Mouse (Mus musculus): ENCODE results near the gene Zfp36l2. TPM values are rescaled to one million over a fixed set of nuclear protein-coding genes. Genes with fewer than 3 reads are reported as not detected.
A peak's percentile ranks its signal among the peaks of the same experiment; 100 is the strongest.

Gene Zfp36l2
- polyA plus RNA-seq, 1 experiment from 2014 or later, result 31.2 TPM

DNA sequence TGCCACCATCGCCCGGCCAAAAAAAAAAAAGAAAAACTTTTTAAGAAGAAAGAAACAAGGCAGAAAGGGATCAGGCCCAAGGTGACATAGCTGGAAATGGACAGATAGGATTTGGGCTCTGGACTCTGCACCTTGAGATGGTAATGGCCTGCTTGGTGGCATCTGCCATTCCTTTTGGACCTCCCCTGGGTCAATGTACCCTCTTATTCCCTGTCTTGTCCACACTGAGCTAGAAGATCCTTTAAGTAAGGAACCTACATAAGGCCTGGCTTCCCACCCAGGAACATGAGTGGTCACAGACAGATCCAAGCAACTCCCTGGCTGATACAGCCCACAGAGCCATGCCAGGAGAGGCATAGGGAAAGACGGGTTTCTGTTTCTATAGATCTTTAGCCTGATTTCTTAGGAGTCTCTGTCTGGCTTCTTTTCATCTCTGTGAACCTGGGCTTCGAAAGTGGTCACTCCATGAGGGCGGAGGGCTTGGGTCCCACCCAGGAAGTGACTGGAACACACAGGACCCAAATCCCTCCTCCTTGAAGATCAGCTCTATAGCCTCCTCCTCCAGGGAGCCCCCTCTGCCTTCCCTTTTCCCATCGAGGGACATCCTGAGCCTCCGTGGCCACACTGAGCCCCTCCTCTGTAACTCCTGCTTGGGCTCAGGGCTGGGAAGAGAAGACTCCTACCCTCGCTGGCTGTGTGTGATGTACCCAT is 32.1 kb downstream of the Zfp36l2 start:
- H3K9me3 ChIP-seq (ENCODE audit: control insufficient read depth, low read depth, low read length), result no peaks in the 10 kb centered on the region
- H3K4me2 ChIP-seq (replicated peaks; ENCODE audit: low read depth, low read length), result no peak overlapping the region
- no peaks in the 10 kb centered on the region for H3K27me3 ChIP-seq (ENCODE audit: control insufficient read depth, insufficient read depth, low read length)
- no peak for ATAC-seq (ENCODE audit: insufficient number of reproducible peaks, insufficient read depth, low FRiP score, low read depth)
- no peaks in the 10 kb centered on the region for H3K36me3 ChIP-seq (ENCODE audit: control insufficient read depth, insufficient read depth, low read length)
- H3K9ac ChIP-seq (replicated peaks; ENCODE audit: low read depth, low read length), result no peak overlapping the region
- peak overlapping the region; percentile 90 for H3K27ac ChIP-seq (ENCODE audit: low read length)
- 77% methylated on average over 8 of the region's 8 CpGs for WGBS
- peaks cover 12% of the 10 kb centered on the region; the same call in 1 of the 2 replicates for H3K4me1 ChIP-seq (ENCODE audit: control insufficient read depth, insufficient read depth, low read length)
- H3K4me3 ChIP-seq (ENCODE audit: low read depth, low read length), result no peak overlapping the region

GRCm38 (mm10) chr17:84155029-84155338 is 32.8 kb downstream of the Zfp36l2 start:
- Histone ChIP-seq H3K4me3 (ENCODE audit: low read depth, low read length) (no peak overlapping the region), H3K4me1 (ENCODE audit: control insufficient read depth, insufficient read depth, low read length) (peaks cover 9% of the 10 kb centered on the region; the same call in 1 of the 2 replicates), H3K36me3 (ENCODE audit: control insufficient read depth, insufficient read depth, low read length) (no peaks in the 10 kb centered on the region), H3K27ac (ENCODE audit: low read length) (no peak overlapping the region), H3K4me2 (replicated peaks; ENCODE audit: low read depth, low read length) (no peak overlapping the region), H3K27me3 (ENCODE audit: control insufficient read depth, insufficient read depth, low read length) (no peaks in the 10 kb centered on the region), H3K9ac (replicated peaks; ENCODE audit: low read depth, low read length) (no peak overlapping the region), H3K9me3 (ENCODE audit: control insufficient read depth, low read depth, low read length) (no peaks in the 10 kb centered on the region)
- 90% methylated on average over 6 of the region's 6 CpGs for WGBS
- no peak for ATAC-seq (ENCODE audit: insufficient number of reproducible peaks, insufficient read depth, low FRiP score, low read depth)

- H3K27me3 ChIP-seq (ENCODE audit: control insufficient read depth, insufficient read depth, low read length), result no peaks in the 10 kb centered on the region
- WGBS, result 70% methylated on average over 11 of the region's 11 CpGs
- H3K4me3 ChIP-seq (ENCODE audit: low read depth, low read length), result no peak overlapping the region
- no peak overlapping the region for H3K27ac ChIP-seq (ENCODE audit: low read length)
- no peak overlapping the region for H3K4me2 ChIP-seq (replicated peaks; ENCODE audit: low read depth, low read length)
- peaks cover 13% of the 10 kb centered on the region; the same call in 1 of the 2 replicates for H3K4me1 ChIP-seq (ENCODE audit: control insufficient read depth, insufficient read depth, low read length)
- no peaks in the 10 kb centered on the region for H3K9me3 ChIP-seq (ENCODE audit: control insufficient read depth, low read depth, low read length)
- H3K9ac ChIP-seq (replicated peaks; ENCODE audit: low read depth, low read length), result no peak overlapping the region
- no peaks in the 10 kb centered on the region for H3K36me3 ChIP-seq (ENCODE audit: control insufficient read depth, insufficient read depth, low read length)
- ATAC-seq (ENCODE audit: insufficient number of reproducible peaks, insufficient read depth, low FRiP score, low read depth), result no peak
Observed at GRCm38 (mm10) chr17:84154302-84155028, 33.3 kb downstream of the Zfp36l2 start.

DNA sequence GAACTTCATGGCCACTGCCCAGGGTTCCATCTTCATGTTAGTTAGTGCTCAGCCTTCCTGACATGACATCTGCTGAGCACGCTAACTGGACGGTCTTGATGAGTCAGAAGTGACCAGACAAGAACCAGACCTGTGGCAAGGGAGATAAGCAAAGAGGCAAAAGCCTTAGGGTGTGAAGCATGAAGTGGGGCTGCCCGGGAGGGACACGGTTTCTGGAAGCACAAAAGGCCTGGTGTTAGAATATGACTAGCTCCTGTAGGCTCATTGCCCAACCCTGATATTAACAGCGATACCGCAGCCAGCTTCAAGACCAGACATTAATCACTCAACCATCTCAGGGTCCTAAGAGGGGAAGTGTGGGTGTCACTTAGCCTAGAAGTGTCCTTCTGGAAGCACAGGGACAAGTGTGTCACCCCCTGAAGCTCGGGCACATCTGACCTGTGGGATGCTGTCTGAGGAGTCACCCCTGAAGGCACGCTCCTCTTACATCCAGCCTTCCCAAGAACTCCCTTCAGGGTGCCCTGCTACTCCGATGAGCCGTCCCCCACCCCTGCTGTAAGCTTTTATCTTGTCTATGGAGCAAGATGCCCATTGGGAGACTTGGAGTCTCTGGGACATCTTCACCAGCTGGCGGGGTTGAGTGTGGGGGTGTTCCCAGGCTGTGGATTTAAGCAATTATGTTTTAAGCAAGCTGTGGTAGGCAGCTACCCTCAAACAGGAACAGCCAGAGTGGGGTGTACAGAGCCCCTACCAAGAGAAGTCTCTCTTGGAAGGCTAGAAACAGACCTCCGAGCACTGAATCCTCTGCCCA is 34.6 kb downstream of the Zfp36l2 start:
- Histone ChIP-seq H3K4me2 (replicated peaks; ENCODE audit: low read depth, low read length) (no peak overlapping the region), H3K36me3 (ENCODE audit: control insufficient read depth, insufficient read depth, low read length) (no peaks in the 10 kb centered on the region), H3K27ac (ENCODE audit: low read length) (no peak overlapping the region), H3K9me3 (ENCODE audit: control insufficient read depth, low read depth, low read length) (no peaks in the 10 kb centered on the region), H3K27me3 (ENCODE audit: control insufficient read depth, insufficient read depth, low read length) (no peaks in the 10 kb centered on the region), H3K4me1 (ENCODE audit: control insufficient read depth, insufficient read depth, low read length) (peaks cover 26% of the 10 kb centered on the region), H3K9ac (replicated peaks; ENCODE audit: low read depth, low read length) (no peak overlapping the region), H3K4me3 (ENCODE audit: low read depth, low read length) (no peak overlapping the region)
- no peak for ATAC-seq (ENCODE audit: insufficient number of reproducible peaks, insufficient read depth, low FRiP score, low read depth)
- 65% methylated on average over 12 of the region's 12 CpGs for WGBS

GRCm38 (mm10) chr17:84152206-84152975 is 35.4 kb downstream of the Zfp36l2 start:
- Histone ChIP-seq H3K36me3 (ENCODE audit: control insufficient read depth, insufficient read depth, low read length) (no peaks in the 10 kb centered on the region), H3K27me3 (ENCODE audit: control insufficient read depth, insufficient read depth, low read length) (no peaks in the 10 kb centered on the region), H3K4me3 (ENCODE audit: low read depth, low read length) (no peak overlapping the region), H3K9me3 (ENCODE audit: control insufficient read depth, low read depth, low read length) (no peaks in the 10 kb centered on the region), H3K4me2 (replicated peaks; ENCODE audit: low read depth, low read length) (no peak overlapping the region), H3K4me1 (ENCODE audit: control insufficient read depth, insufficient read depth, low read length) (peaks cover 18% of the 10 kb centered on the region), H3K9ac (replicated peaks; ENCODE audit: low read depth, low read length) (no peak overlapping the region), H3K27ac (ENCODE audit: low read length) (no peak overlapping the region)
- WGBS, result 54% methylated on average over 6 of the region's 6 CpGs
- ATAC-seq (ENCODE audit: insufficient number of reproducible peaks, insufficient read depth, low FRiP score, low read depth), result no peak

- no peak overlapping the region for H3K27ac ChIP-seq (ENCODE audit: low read length)
- WGBS, result 72% methylated on average over 6 of the region's 6 CpGs
Observed at GRCm38 (mm10) chr17:84151306-84151705, 36.4 kb downstream of the Zfp36l2 start.

DNA sequence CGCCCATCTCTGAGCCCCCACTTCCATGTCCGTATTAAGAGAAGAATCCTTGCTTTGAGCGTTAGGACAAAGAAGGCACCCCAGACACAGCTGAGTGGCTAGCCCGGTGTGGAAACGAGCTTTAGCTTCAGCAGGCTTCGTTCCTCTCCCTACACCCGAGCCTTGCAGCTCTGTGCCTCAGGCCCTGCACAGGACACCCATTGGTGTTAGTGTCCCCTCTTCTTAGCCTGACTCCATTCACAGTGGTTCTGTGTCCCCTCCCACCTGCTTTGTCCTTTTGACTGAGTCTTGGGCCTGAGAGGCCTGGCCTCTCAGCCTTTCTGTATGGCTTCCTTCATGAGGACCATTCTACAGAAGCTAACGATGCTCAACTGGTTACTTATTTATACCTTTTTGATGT is 37.5 kb downstream of the Zfp36l2 start:
- ATAC-seq (ENCODE audit: insufficient number of reproducible peaks, insufficient read depth, low FRiP score, low read depth), result no peak
- Histone ChIP-seq H3K4me1 (ENCODE audit: control insufficient read depth, insufficient read depth, low read length) (peaks cover 27% of the 10 kb centered on the region), H3K4me2 (replicated peaks; ENCODE audit: low read depth, low read length) (no peak overlapping the region), H3K9ac (replicated peaks; ENCODE audit: low read depth, low read length) (no peak overlapping the region), H3K27ac (ENCODE audit: low read length) (no peak overlapping the region), H3K36me3 (ENCODE audit: control insufficient read depth, insufficient read depth, low read length) (no peaks in the 10 kb centered on the region), H3K9me3 (ENCODE audit: control insufficient read depth, low read depth, low read length) (no peaks in the 10 kb centered on the region), H3K27me3 (ENCODE audit: control insufficient read depth, insufficient read depth, low read length) (no peaks in the 10 kb centered on the region), H3K4me3 (ENCODE audit: low read depth, low read length) (no peak overlapping the region)
- 83% methylated on average over 8 of the region's 8 CpGs for WGBS

More at GRCm38 (mm10) chr17:84151306-84151705, 36.4 kb downstream of the Zfp36l2 start:
- H3K9ac ChIP-seq (replicated peaks; ENCODE audit: low read depth, low read length), result no peak overlapping the region
- no peaks in the 10 kb centered on the region for H3K27me3 ChIP-seq (ENCODE audit: control insufficient read depth, insufficient read depth, low read length)
- no peaks in the 10 kb centered on the region for H3K9me3 ChIP-seq (ENCODE audit: control insufficient read depth, low read depth, low read length)
- no peak overlapping the region for H3K4me2 ChIP-seq (replicated peaks; ENCODE audit: low read depth, low read length)
- no peak for ATAC-seq (ENCODE audit: insufficient number of reproducible peaks, insufficient read depth, low FRiP score, low read depth)
- H3K4me1 ChIP-seq (ENCODE audit: control insufficient read depth, insufficient read depth, low read length), result peaks cover 20% of the 10 kb centered on the region
- no peak overlapping the region for H3K4me3 ChIP-seq (ENCODE audit: low read depth, low read length)
- H3K36me3 ChIP-seq (ENCODE audit: control insufficient read depth, insufficient read depth, low read length), result no peaks in the 10 kb centered on the region

DNA sequence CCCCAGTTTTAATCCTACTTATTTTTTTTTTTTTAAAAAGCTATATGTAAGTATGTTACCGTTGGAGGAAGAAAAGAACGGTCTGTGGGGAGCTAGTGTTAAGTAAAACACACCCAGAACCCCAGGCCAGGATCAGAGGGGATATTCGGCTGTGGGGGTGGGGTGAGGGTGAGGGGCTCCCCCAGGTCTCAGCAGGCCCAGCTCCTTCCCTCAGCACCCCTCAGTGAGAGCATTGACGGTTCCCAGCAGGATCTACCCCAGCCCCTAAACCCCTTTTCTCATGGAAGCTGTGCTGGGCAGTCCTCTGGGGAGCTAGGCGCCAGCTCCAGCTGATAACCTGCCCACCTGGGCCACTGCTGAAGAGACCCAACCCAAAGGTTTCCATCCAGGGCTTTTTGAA is 38.2 kb downstream of the Zfp36l2 start:
- no peak for ATAC-seq (ENCODE audit: insufficient number of reproducible peaks, insufficient read depth, low FRiP score, low read depth)
- Histone ChIP-seq H3K4me2 (replicated peaks; ENCODE audit: low read depth, low read length) (no peak overlapping the region), H3K4me1 (ENCODE audit: control insufficient read depth, insufficient read depth, low read length) (peaks cover 27% of the 10 kb centered on the region), H3K9ac (replicated peaks; ENCODE audit: low read depth, low read length) (no peak overlapping the region), H3K27me3 (ENCODE audit: control insufficient read depth, insufficient read depth, low read length) (no peaks in the 10 kb centered on the region), H3K27ac (ENCODE audit: low read length) (0 out of 2 replicates have a peak overlapping the region, but pooled peaks have one; percentile 44), H3K9me3 (ENCODE audit: control insufficient read depth, low read depth, low read length) (no peaks in the 10 kb centered on the region), H3K36me3 (ENCODE audit: control insufficient read depth, insufficient read depth, low read length) (no peaks in the 10 kb centered on the region), H3K4me3 (ENCODE audit: low read depth, low read length) (no peak overlapping the region)
- 57% methylated on average over 5 of the region's 5 CpGs for WGBS
